Mouse (Mus musculus): ENCODE data around the gene Kitl.

DNA sequence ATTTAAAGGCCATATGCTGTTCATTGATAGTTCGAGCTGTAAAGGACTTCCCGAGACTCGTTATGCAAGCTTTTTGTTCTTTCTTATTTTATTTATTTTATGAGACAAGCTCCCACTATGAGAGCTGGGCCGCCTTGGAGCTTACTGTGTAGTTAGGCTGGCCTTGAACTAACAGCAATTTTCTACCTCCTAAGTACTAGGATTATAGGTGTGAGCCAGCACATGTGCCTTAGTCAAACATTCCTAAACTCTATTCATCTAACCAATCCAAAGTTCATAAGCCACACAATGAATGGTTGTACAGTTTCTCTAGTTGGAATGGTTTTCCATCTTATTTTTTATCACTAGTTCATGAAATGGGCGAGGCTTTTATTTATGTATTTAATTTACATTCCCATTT is 28.3 kb downstream of the Kitl start:
- TF ChIP-seq CTCF (conservative IDR thresholded peaks at IDR 0.05; ENCODE audit: low read length) (no peak), NANOG (IDR thresholded peaks at IDR 0.05; ENCODE audit: borderline replicate concordance, low read length) (no peak)
